ENCODE assay signal across 11 mouse cellular contexts in the genomic region with DNA sequence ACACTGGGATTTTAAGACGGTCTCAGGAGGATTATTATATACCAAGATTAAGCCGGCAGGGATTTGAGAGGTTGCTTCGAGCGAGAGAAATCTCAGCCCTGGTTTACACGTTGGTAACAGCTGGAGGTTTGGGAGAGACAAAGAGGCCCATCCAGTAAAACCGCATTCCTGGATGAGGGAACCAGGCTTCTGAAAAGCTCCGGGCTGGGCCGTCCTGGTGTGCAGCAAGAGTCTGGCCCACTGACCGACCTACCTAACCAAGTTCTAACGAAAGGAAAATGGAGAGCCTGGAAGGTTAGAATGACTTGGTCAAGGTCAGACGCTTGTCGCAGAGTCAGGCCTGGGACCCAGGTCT. TPM values are rescaled to one million over a fixed set of nuclear protein-coding genes. Genes with fewer than 3 reads are reported as not detected.
DNase-seq lines count a peak whose midpoint lies in the region; ATAC-seq and TF ChIP-seq lines count a peak whose summit lies in the region.
"Had no signal": no experiment of that assay in that cellular context is flagged by ENCODE, and none has a peak within 500 bp of the region (broad histone marks: within the 10 kb centered on the region; RNA-seq: fewer than 3 reads in every experiment).

No protein-coding gene starts in this region.

- intact Hi-C loops in heart, postnatal 10 days (cut with DNase I) = no loop called here

- peaks cover 5% of the 10 kb centered on the region for H3K36me3 ChIP-seq in heart, embryonic 12.5 days
- no peaks in the 10 kb centered on the region for H3K36me3 ChIP-seq in kidney, postnatal 0 days (ENCODE audit: insufficient read depth, low read length)
- peaks cover 1% of the 10 kb centered on the region; the same call in 1 of the 2 replicates for H3K36me3 ChIP-seq in limb, embryonic 12.5 days

- H3K27ac ChIP-seq in heart, embryonic 12.5 days (ENCODE audit: poor library complexity, severe bottlenecking) = peak overlapping the region; percentile 25; the same call in 1 of the 2 replicates
- H3K27ac ChIP-seq in kidney, postnatal 0 days = peak overlapping the region; percentile 83
- peak overlapping the region; percentile 87 for H3K27ac ChIP-seq in limb, embryonic 12.5 days

- ATAC-seq in heart, embryonic 12.5 days (ENCODE audit: insufficient number of reproducible peaks, low FRiP score) = no peak
- ATAC-seq in kidney, postnatal 0 days (replicated peaks; ENCODE audit: low FRiP score, low read depth) = no peak
- no peak for ATAC-seq in limb, embryonic 12.5 days (ENCODE audit: insufficient number of reproducible peaks, insufficient read depth, low FRiP score, low TSS enrichment, low read depth)

- H3K9ac ChIP-seq in heart, embryonic 12.5 days = no peak overlapping the region
- H3K9ac ChIP-seq in kidney, postnatal 0 days (ENCODE audit: low read depth, low read length) = peak overlapping the region; percentile 47; the same call in 1 of the 2 replicates
- no peak overlapping the region for H3K9ac ChIP-seq in limb, embryonic 12.5 days (replicated peaks)

- TF ChIP-seq CTCF in kidney, postnatal 0 days (IDR thresholded peaks at IDR 0.05; ENCODE audit: low read depth) = no peak

- H3K9me3 ChIP-seq in heart, embryonic 12.5 days (replicated peaks) = 0 out of 2 replicates have a peak, but pooled peaks cover 1% of the 10 kb centered on the region
- no peaks in the 10 kb centered on the region for H3K9me3 ChIP-seq in kidney, postnatal 0 days (replicated peaks; ENCODE audit: low read length)
- no peaks in the 10 kb centered on the region for H3K9me3 ChIP-seq in limb, embryonic 12.5 days

- no peak for DNase-seq in heart, postnatal 10 days
- DNase-seq in kidney, postnatal 0 days (ENCODE audit: low spot score) = no peak
- no peak for DNase-seq in kidney, adult 18-20 months
- DNase-seq in R1 (ENCODE audit: low read depth, low spot score) = peak; percentile 92
- no peak for DNase-seq in urinary bladder, postnatal 14 days (ENCODE audit: low spot score)
- DNase-seq in left cerebral cortex, adult 8-10 months (ENCODE audit: low spot score in 2 of 2) = no peak
- DNase-seq: cerebellum, postnatal 10 days; gastrocnemius, postnatal 14 days; lung, adult 2 months had no signal

- H3K4me3 ChIP-seq in heart, embryonic 12.5 days = no peak overlapping the region
- no peak overlapping the region for H3K4me3 ChIP-seq in kidney, postnatal 0 days (replicated peaks; ENCODE audit: low read depth, low read length)
- H3K4me3 ChIP-seq in limb, embryonic 12.5 days (replicated peaks) = no peak overlapping the region

- H3K4me1 ChIP-seq in heart, embryonic 12.5 days (replicated peaks) = peaks cover 50% of the 10 kb centered on the region
- H3K4me1 ChIP-seq in kidney, postnatal 0 days (replicated peaks; ENCODE audit: insufficient read depth, low read length) = peaks cover 40% of the 10 kb centered on the region
- peaks cover 45% of the 10 kb centered on the region for H3K4me1 ChIP-seq in limb, embryonic 12.5 days (replicated peaks)

- WGBS in heart, embryonic 12.5 days = 77% methylated on average over 12 of the region's 12 CpGs
- WGBS in kidney, postnatal 0 days = 63% methylated on average over 12 of the region's 12 CpGs
- 58% methylated on average over 12 of the region's 12 CpGs for WGBS in limb, embryonic 12.5 days

- no peaks in the 10 kb centered on the region for H3K27me3 ChIP-seq in heart, embryonic 12.5 days (replicated peaks)
- no peaks in the 10 kb centered on the region for H3K27me3 ChIP-seq in kidney, postnatal 0 days (ENCODE audit: insufficient read depth, low read length)
- no peaks in the 10 kb centered on the region for H3K27me3 ChIP-seq in limb, embryonic 12.5 days

- no peak overlapping the region for H3K4me2 ChIP-seq in heart, embryonic 12.5 days
- H3K4me2 ChIP-seq in kidney, postnatal 0 days (ENCODE audit: low read length) = peak overlapping the region; percentile 36
- H3K4me2 ChIP-seq in limb, embryonic 12.5 days = peak overlapping the region; percentile 37

RNA-seq across cellular contexts. Expression of gene Ano6, which starts 39.5 kb away (rescaled TPM):
- polyA plus RNA-seq in heart, embryonic 12.5 days (2016; fragmentation: Nextera tagmentation; extraction: Ambion mirVana) = 45.7 and 49.5 TPM in 2 replicates
- 10 to 100 TPM; 42.8 to 43.7 TPM for total RNA-seq in heart, postnatal 10 days (2021)
- polyA plus RNA-seq in kidney, postnatal 0 days (2015; fragmentation: Nextera tagmentation; extraction: Ambion mirVana) = 35.2 and 39.6 TPM in 2 replicates
- polyA plus RNA-seq in limb, embryonic 12.5 days (2016; fragmentation: Nextera tagmentation; extraction: Ambion mirVana) = 47.3 and 51.6 TPM in 2 replicates
- 10 to 100 TPM; 21.3 to 27.1 (median 24.0) TPM for total RNA-seq in left cerebral cortex, adult 8-10 months (2022)

Comparison
In these comparisons a context has a peak if more than half of its experiments do, and no peak if none do; other contexts are left out.
1. H3K27ac ChIP-seq: peak in every context shown above with its lines; median percentile 87 in limb, embryonic 12.5 days; 83 in kidney, postnatal 0 days; 25 in heart, embryonic 12.5 days.